Mouse (Mus musculus) CD4-positive, CD25-positive, alpha-beta regulatory T cell, adult 2 months (primary cell): Measurements from ENCODE around the gene Pzp.

Source experiments
- DNase-seq: peaks from one replicate; pipeline ENCODE4 v3.0.0-alpha.2; 2012; ENCODE audit warnings: low read depth, low spot score

Gene Pzp

DNA sequence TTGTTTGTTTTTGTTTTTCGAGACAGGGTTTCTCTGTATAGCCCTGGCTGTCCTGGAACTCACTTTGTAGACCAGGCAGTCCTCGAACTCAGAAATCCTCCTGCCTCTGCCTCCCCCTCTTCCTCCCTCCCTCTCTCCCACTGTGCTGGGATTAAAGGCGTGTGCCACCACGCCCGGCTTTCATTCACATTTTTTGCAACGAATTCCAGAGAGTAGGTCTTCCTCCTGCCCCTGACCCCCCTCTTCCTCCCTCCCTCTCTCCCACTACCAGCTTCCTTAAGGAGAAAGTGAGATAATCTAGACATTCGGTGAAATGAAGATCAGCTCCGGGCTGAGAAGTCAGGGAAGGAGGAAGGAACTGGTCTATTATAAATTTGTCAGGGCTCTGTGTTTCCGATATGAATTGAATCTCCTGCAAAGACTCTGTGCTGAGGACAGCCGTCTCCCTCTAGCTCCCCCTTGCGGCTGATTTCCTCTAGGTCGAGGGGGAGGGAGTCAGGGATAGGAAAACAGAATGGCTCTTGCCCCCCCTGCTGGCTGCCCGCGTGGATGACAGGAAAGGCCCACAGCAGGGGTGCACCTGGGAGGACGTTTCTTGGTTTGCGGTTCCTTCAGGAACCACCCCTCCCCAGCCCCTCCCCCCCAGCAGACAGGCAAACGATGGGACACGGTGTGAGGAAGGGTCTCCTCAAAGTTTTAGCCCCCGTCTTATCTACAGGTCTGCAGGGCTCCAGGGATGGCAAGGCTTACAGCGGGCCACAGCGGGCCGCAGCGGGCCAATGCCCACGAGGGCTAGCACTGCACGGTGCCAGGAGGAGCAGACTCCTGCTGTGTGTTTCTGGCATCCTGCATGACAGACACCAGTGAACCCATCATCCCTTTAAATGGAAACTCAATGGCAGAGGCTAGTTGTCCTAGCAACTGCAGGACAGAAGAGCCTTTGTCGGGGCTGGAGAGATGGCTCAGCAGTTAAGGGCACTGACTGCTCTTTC is 46.8 kb downstream of the Pzp start:
- DNase-seq: peak; percentile 96

DNA sequence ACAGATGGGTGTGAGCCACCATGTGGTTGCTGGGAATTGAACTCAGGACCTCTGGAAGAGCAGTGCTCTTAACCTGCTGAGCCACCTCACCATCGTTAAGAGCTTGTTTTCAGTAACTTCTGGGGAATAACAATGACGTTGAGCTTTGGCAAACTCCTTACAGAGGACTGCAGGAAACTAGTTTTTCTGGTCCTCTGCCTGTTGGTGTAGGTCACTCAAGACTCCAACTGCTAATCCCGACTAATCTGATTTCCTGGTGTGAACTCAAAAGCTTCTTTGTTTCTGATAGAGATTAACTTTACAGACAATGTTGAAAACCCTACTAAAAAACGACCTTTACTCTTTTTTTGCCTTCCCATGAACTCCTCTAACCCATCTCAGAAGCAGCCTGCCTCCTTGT is 49.0 kb downstream of the Pzp start:
- DNase-seq: no peak

DNA sequence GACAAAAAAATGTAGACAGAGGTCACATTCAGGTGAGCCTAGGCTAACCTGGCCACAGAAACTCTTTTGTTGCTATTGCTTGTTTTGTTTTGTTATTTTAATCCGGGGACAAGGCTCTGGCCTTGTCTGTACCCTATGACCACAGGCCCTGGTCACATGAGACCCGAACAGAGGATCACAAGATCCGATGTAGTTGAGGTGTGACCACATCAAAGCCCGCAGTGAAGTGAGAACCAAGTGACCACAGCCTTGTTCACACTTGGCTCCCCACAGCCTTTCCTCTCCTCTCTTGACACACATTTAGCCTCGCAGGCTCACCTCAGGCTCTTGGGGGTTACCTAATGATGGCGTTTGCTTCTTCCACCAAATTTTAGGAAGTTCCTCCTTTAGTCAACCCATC is 52.4 kb downstream of the Pzp start:
- DNase-seq: no peak

DNA sequence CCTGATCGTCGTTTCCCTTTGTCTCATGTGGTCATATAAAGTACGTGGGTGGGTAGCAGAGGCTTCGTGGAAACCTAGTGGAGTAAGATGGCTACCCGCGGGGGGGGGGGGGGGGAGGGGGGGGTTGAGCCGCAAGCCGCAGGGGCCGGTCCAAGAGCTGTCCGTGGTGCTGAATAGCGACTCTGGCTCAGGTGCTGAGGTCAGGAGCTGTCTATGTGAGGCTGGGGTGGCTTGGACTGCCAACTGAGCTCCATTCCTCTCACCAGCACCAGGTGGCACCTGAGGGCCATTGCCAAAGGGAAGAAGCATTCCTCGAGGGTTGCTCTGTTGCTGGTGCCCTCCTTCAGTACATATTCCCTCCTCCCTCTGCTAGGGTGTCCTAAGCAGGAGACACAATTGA is 57.1 kb downstream of the Pzp start:
- peak; percentile 40 for DNase-seq

DNA sequence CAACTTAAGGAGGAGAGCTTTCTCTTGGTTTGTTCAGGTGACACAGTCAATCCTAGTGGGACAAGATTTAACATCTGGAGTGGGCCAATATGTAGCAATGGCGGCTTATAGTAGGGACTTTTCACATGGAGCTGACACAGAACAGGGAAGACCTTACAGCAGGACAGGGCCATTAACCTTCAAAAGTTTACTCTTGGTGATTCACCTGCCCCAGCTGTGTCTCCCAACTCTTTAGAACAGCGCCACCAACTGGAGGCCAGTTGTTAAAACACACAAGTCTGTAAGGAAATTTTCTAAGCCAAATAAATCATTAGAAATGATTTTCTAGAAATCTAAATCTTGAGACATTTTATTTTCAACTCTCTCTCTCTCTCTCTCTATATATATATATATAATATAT is 59.2 kb downstream of the Pzp start:
- DNase-seq: peak; percentile 42

DNA sequence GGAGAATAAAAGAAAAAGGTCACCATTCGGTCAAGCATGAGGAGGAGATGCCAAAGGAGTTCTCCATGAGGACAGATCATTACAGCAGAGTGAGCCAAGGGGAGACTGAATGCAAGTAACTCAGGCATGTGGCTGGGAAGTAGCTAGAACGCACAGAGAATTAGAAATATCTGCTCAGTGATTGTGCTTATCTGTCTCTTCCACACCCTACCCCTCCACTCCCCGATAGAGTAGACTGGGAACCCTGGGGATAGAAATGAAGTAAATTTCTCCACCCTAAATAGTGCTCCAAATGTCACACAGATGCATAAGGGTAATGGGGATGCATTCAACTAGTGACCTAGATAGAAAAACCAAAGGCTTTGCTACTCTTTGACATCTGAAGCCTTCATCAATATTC is 60.0 kb downstream of the Pzp start:
- no peak for DNase-seq

DNA sequence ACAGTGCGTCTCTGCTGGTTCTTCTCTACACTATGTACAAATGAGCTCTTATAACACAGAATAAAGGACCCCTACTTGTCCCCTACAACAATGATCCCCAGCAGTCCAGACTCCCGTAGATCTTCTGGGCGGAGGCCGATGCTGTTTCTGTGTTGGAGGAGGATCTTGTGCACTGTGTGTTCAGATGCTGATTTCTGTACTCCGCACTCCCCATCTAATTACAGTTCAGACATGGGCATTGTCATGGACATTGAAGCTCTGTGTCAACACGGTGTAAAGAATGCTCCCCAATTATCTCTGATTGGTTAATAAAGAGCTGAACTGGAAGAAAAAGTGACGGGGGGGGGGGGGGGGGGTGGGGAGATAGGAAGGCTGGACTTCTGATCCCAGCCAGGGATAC is 60.5 kb downstream of the Pzp start:
- DNase-seq: no peak

DNA sequence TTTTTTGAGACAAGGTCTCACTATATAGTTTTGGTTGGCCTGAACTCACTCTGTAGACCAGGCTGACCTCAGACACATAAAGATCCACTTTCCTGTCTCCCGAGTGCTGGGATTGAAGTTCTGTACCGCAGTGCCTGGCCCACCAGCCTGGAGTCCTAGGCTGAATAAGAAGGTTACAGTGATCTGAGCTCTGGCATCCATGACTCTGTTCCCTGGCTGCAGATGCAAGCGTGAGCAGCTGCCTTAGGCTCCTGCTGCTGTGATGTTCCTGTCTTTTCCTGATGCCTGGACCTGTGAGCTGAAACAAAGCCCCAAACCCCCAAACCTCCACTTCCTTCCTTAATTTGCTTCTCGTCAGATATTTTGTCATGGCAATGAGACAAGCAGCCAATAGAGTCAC is 61.5 kb downstream of the Pzp start:
- no peak for DNase-seq

DNA sequence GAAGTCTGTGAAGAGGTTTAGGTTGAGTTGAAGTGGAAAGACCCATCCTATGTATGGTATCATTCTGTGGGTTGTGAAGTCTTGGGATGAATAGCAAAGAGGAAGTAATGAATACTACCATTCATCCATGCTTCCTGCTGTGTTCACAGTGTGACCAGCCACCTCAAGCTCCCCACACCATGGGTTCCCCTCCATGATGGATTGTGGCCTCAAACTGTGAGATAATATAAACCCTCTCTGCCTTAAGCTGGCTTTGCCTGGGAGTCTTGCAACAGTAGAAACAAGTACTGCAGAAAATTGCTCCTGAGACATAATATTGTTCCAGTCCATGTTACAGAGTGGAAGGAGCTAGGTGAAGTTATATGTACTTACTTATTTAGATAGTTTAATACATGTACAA is 64.9 kb downstream of the Pzp start:
- no peak for DNase-seq

DNA sequence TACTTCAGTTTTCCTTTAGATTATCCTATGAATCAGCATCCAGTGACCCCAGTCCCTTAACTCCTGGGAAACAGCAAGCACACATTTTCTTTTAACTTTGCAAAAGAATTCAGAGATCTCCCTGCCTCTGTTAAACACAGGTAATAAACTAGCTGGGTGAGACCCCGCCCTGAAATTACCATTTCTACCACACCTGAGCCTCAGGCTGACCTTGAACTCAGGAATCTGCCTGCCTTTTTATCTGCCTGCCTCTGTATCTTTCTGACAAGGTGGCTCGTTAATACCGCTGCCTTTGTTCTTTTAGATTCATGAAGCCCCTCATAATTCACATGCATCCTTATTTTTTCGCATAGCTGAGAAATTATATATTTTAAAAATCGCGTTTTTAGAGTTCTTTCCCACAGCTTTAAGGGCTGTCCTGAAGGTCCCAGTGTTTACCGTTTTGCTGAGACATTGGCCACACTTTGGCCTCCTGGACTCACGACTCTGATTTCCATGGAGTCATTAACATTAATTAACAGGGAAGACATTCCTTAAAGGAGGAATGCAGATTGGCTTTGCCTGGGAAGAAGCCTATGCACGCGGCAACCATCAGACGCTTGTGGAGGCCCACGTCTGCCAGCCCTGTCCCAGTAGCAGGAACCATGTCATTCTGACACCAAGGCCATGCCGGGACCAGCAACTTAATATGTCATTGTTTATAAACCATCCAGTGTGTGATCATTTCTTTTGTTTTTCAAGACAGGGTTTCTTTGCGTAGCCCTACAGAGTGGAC is 65.6 kb downstream of the Pzp start:
- DNase-seq: no peak

DNA sequence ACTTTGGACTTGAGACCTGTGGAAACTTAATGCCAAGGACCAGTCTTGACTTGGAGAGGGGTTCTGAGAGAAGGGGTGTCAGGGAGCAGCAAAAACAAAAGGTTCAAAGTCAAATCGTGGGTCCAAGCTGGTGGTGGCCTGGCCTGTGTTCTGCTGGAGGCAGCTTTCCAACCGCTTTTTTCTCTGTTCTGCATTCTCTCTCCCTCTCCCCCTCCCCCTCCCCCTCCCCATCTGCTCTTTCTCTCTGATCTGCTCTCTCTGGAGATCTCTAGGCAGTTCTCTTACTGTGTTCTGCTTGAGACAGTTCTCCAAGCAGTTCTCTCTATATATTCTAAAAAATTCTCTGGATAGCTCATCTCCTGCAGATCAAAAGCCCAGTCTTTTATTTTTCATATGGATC is 66.2 kb downstream of the Pzp start:
- DNase-seq: no peak

DNA sequence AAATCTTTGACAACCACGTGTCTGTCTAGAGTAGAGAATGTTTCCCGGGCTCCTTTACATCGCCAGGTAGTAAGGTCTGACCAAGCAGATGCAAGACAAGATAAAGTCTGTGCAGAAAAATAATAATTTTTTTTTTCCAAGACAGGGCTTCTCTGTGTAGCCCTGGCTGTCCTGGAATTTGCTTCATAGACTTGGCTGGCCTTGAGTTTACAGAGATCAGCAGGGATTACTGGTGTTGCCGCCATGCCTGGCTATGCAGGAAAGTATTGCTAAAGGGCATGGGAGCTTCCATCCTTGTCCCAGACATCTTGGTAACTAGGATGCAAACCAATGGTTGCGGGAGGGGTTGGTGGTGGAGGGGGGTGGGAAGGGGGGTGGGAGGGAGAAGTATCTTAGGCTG is 69.3 kb downstream of the Pzp start:
- DNase-seq: no peak

DNA sequence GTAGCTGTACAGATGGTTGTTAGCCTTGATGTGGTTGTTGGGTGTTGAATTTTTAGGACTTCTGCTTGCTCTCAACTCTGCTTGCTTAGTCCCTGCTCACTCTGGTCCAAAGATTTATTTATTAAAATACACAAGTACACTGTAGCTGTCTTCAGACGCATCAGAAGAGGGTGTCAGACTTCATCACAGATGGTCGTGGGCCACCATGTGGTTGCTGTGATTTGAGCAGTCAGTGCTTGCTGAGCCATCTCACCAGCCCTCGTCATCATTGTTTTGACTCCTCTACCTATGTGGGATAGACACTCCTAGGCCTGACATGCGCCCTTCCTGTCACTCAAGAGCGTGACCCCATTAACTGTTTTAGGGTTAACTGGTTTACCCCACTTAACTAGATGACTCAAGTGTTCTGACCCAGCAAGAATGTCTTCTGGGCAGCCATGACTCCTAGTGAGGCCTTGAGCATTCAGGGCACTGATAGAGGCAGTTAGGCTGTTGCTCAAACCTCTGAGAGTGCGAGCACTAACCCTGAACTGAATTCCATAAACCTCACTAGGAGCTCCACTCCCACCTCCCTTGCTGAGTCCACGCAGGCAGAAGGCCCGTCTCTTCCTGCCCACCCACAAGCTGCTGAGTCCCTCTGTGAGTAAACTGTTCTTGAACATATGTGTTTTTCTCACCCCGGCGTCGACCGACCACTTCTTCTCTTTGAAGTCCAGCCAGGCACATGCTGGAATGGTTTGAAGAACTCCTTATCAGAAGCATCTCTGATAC is 70.5 kb downstream of the Pzp start:
- DNase-seq: no peak

DNA sequence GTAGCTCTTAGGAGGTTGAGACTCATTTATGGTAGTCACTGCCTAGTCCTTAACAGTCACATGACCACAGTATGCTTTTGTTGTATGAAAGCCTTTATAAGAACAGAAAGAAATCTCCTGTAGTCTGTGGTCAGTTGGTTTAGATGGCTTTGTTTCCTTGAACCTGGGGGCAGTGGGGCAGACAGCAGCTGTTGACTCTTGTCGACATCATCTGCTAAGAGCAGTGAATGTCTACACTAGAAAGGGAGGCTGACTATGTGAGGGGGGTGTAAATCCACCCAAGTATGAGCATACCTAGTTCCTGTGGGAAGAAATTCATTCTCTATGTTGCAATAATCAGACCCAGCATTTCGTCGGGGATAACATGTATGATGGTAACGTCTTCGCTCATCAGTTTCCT is 79.5 kb downstream of the Pzp start:
- no peak for DNase-seq

DNA sequence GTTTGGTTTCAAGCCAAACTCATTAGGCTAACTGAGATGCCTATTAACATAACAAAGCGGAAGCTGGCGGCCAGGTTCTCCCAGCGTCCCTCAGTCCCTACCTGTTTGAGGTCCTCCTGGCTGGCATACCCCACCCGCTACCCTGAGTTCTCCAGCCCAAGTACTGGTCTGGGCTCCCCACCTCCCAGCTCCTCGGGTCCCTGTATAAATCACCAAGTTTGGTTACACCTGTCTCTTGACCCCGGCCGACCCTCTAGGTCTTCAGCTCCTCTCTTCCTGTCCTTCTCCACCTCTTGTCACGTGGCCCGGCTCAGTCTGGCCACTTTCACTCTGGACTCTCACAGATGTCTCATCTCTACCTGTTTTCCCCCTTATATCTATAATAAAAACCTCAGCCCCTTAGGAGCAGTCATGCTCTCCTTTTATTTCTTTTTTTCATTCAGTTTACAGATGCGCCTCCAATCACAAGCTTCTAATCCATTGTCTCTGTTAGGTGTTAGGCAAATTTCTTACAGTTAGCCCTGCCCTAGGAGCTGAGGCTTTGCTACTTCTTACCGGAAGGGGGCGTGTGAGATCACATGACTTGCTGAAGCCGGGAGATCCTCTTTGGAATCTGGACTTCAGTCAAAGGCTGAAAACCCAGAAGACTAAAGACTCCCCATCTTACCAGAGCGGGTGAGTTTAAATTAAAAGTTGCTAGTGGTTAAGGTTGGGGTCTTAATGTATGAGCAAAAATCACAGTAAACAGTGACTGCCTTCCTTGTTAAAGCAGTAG is 80.6 kb downstream of the Pzp start:
- DNase-seq: peak; percentile 64

DNA sequence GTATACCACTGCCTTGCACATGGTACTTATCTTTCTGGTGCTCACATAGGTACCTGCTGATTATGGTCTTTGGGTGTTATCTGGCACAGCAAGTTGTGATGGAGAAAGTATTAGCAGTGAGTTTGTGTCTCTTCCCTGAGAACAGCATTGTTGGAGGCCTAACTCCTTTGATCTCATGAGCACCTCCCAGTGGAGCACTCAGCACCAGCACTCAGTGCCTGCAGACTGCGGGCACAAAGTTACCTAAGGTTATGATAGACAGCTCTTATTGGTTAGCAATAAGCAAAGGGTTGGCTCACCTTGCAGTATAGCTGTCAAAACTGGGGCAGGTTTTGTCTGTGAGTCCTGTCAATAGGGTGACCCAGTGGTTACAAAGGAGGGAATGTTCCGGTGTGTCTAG is 86.3 kb downstream of the Pzp start:
- peak; percentile 30 for DNase-seq

DNA sequence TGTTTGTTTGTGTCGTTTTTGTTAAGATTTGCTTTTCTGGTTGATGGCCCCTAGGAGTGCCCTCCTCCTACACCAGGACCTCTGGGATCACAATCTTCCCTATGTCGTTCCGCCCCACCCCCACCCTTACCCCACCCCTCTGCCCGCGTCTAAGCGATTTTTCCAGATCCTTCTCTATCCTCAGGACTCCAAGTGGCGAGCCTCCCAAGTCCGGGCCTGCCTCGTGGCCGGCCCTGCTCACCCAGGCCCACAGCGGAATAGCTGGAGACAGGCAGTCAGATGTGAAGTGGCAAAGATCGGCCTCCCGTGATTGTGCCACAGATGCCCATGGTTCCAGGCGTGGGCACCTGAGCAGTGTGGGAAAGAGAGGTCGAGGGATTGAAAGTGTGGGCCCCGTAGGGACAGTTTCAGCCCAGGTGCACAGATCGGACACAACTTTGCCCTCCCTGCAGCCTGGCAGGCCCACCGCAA is 87.6 kb downstream of the Pzp start:
- DNase-seq: no peak

DNA sequence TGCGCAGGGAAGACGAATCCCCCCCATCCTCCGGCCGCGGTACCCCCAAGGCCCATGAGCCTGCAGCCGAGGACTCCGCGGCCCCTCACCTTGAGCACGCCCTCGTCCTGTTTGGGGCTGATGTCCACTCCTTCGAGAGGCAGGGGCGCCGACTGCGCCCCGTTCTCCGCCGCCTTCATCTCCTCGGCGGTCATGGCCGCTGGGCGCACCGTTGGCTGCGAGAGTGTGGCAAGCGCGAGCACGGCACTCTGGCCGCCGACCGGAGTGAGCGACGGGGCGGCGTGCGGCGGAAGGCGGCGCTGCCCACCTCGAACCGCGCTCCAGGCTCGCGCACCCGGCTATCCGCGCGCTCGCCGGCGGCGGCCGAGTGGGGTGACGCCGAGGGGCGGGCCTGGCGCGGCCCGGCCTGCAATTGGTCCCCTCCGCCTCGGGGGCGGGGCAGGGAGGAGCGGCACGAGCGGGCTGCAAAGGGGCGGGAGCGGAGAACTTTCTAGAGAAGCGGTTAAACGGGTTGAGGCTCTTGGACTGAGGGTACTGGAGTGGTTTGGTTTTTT is 88.1 kb downstream of the Pzp start, which contains the start of gene Fkbp4:
Gene Fkbp4, minus strand, starts transcription at position 361 of the 554 bp plus-strand sequence.
- DNase-seq: peak; percentile 95

DNA sequence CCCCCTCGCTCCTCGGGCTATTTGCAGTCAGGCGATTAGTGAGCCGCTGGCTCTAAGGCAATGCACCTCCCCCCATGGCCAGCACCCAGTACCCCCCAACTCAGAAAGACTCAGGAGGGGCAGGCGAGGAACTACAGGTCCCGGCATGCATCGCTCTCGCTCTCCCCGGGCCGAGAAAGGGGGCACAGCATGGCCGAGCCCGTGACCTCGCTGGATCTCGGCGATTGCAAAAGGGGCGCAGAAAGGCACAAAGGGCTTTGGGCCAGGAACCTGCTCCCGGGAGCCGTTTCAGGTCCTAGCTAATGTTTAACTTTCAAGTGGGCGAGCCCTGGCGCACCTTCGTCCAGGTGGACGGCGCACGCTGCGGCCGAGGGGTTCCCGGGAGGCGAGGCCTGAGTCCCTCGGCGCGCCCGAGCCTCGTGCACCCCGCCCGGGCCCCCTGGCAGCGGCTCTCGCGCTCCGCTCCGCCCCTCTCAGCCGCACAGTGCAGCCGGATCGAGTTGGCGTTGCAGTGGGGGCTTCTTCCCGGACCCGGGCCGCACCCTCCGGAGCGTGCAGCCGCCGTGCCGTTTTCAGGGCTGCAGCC is 88.7 kb downstream of the Pzp start:
- DNase-seq: peak; percentile 57

DNA sequence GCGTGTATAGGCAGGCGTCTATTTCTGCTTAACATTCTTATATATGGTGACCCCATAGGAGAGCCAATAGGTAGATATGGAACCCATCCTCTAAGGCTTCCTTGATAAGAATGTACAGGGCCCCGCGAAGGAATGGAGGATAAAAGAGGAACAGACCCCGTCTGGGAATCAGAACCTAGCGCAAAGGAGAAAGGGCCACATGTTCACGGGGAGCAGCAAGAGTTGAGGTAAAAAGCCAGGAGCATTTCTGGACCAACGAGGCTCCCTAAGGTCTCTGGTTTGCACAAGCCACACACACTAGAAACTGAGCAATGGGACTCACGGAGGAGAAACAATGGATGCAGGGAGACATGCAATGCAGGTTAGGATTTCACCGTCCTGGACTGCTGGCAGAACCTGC is 89.2 kb downstream of the Pzp start:
- DNase-seq: no peak
